Mouse (Mus musculus) common myeloid progenitor, adult 5-6 weeks (primary cell): ENCODE data around the gene Aurkb. TPM values are rescaled to one million over a fixed set of nuclear protein-coding genes. Genes with fewer than 3 reads are reported as not detected.

ENCODE experiments used
- ATAC-seq: replicated peaks from 2 replicates; pipeline ENCODE4 v1.8.0; 2016; ENCODE audit warnings: low read depth, mild to moderate bottlenecking, moderate TSS enrichment, inconsistent platforms; ENCODE audit not compliant: poor library complexity, severe bottlenecking
- total RNA-seq: library from RNA; stranded (forward); fragments of 200-1000, 187-1606 nt; gene quantifications from 2 replicates; pipeline ENCODE4 v1.2.3, GENCODE M21; 2017

Aurkb gene
- total RNA-seq, 1 experiment from 2014 or later: 121 TPM

DNA sequence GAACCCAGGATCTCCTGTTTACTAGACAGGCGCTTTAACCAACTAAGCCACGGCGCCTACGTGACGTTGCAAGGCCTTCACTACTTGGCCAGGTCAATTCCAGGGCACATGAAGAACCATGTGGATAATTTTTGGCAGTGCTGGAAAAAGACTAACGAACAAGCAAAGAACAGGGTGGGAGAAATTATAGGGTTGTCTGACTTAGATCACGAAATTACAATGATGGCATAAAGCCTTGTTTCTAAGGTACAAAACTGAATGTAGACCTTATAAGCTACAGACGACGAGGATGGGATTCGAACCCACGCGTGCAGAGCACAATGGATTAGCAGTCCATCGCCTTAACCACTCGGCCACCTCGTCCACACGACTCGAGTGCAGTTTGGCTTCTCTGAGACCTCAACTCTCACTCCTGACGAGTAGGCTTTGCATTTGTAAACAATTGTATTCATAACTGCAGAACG is 17.3 kb downstream of the Aurkb start:
- ATAC-seq: peak; percentile 10

DNA sequence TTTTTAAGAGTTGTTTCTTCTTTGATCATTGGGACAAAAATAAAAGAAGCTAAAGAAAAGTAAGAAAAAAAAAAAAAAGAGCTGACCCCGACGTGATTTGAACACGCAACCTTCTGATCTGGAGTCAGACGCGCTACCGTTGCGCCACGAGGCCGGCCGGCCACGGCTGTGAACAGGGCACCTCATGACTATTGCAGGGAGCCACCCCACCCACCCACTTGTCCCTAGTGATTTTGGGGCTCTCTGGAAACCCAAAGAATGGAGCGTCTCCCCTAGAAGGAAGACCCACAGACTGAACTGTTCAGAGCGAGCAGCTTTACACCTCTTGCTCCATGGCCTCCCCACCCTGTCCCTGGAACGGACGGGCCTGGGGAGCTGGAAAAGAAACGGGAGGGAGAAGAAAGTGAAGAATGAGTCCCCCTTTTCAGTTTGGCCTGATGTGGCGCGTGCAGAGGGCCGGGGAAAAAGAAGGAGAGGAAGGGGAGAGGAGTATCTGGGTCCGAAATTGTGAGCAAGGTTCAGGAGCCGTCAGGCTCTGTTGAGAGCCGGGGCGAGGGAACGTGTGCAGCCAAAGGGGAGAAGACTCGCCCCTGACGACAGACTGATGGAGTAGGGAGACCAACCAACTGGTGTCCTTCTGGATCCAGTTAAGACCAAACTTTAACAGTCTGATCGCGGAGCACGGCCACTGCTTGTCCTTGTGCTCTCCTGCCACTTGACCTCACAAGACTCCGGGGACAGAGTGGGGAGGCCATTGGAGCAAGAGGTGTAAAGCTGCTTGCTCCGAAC is 18.2 kb downstream of the Aurkb start:
- ATAC-seq: 0 out of 2 replicates have a peak, but pooled peaks have one; percentile 6

DNA sequence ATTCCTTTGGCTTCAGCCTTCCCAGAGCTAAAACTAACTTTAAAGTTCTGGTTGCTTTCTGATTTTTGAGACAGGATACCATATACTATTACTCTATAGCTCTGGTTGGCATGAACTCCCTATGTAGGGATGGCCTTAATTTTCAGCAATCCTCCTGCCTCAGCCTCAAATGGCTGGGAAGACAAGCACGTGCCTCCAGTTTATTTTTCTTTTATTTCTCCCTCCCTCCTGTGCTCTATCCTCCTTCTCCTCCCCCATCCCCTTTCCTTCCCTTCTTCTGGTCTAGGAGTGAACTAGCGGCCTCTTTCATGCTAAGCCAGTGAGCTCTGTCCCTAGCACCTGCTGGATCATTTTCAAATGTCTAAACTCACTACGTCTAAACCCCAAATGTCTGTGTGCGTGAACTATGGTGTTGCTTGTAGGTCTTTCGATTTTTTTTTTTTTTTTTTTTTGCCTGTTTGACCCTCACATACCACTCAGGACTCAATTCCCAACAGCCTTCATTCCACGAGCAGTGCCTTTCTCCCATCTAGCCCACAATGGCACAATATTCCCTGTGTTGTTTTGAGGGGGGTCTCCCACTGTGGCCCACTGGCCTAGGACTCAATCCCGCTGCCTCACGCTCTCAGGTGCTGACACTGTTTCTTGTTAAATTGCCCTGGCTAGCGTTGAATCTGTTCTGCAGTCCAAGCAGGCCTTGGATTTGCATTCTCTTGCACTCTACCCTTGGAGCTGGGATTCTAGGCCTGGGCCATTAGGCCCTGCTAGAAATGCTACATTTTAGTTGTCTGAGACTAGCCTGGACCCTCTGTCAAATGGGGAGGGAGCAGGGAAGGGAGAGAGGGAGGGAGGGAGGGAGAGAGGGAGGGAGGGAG is 19.0 kb downstream of the Aurkb start:
- no peak for ATAC-seq

DNA sequence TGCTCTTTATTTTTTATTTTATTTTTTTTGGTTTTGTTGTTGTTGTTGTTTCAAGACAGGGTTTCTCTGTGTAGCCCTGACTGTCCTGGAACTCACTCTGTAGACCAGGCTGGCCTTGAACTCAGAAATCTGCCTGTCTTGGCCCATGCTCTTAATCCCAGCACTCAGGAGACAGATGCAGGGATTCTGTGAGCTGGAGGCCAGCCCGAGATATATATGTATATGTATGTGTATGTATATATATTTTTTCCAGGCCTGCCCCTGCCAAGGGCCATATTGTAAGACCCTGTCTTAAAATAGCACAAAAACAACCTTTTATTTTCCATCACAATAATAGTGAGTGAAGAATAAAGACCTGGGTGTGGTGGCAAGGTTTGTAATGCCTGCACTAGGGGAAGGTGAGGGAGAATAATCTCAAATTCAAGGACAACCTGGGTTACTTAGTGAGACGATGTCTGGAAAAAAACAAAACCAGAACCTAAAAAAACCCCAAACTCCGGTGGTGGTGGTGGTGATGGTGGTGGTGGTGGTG is 20.0 kb downstream of the Aurkb start:
- no peak for ATAC-seq

DNA sequence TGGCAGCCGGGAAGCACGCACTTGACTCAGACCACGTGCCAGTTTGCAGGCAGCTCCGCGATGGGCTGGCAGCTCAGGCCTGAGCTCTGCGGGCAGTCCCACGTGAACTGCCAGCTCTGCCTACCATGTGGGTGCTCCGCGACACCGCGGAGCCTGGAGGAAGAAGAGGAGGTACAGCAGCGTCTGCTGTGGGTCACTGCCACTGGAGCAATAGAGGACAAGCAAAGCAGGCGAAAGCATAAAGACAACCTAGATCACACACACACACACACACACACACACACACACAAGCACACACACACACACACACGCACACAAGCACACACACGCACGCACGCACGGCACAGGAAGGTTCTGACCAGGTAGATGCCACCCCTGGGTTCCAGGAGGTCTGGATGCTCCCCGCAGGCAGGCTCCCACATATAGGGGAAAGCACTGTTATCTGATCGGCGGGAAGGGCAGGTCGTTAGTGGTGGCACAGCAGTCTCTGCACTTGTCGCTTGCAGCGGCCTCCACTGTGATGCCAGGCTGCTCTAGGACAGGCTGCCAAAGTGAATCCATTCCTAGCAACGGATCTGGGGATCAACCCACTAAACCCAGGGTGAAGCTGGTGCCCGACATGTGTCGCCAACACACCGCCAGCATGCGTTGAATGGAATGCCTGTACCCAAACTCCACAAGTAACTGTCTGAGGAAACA is 20.9 kb downstream of the Aurkb start:
- peak; percentile 16 for ATAC-seq

DNA sequence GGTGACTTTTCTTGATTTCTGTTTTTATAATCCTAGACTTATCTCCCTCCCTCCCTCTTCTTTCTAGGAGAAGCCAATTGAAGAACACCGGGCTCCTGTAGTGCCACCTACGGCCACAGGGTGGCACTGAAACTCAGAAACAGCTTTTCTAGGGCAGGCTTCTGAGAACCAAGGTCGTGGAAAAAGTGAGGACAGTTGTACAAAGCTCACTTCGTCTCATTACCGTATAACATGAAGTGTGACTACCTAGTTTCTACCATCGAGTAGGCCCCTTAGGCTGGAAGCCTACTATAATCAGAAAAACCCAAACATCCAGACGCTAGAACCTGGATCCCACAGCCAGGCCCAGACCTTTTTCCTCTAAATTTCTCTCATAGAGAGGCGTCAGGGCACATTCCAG is 21.5 kb downstream of the Aurkb start:
- peak; percentile 33; the same call in 1 of the 2 replicates for ATAC-seq

DNA sequence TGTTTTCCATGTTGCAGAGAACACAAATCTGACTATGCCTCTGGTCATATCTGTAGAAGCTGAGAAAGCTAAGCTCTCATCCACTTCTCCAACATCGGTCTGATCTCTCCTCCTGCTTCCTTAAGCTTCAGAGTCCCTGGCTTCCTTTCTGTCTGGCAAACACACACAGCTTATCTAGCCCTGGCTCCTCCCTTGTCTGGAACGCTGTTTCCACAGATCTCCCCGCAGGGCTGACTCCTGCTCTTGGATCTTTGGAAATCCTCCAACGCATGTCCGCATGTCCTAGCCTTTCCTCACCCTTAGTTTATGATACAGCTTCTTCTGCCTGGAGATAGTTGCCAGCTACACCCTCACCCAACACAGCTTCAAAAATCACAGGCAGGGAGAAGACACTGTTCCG is 22.2 kb downstream of the Aurkb start:
- no peak for ATAC-seq

DNA sequence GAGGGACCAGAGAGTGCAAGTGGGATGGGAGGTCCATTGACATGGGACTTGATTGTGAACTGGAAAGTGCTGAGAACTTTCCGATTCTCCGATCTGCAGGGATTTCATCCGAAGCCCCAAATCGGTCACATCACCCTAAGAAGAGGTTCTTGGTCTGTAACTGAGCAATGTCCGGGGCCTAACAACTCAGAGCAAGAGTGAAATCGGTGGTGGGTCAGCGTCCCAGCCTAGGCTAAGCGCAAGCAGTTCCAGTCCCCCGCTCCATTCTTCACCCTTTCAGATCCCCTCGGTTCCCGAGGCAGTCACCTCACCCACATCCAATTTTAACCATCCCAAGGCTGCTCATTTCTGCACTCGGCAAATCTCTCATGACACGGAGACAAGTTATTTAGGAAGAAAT is 24.6 kb downstream of the Aurkb start:
- no peak for ATAC-seq

DNA sequence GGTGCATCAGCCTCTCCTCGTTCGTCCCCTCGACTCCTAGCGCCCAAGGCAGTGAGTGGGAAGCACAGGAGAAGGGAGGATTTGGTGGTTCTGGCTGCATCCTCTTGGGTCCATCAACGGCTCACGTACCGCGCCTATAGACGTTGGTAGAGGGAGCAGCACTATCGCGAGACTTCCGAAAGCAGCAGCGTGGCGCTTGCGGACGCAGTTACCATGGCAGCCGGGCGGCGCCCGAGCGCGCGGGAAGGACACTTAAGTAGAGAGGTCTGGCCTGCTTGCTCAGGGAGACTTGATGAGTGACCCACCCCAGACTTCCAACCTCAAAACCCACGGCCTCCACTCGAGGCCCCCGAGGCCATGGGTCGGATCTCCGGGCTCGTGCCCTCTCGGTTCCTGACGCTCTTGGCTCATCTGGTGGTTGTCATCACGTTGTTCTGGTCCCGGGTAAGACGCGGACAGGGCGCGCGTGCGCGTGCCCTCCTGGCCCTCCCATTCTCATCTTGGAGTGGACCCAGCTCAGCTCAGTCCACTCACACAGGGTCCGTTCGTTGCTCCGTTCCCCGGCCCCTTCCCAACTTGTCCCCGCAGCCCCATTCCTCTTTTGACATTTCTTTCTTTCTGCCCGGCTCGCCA is 25.3 kb downstream of the Aurkb start, which contains the start of gene Tmem107:
TSS of gene Tmem107 (plus strand) at position 217 of the 633 bp plus-strand sequence.
- ATAC-seq: peak; percentile 55

DNA sequence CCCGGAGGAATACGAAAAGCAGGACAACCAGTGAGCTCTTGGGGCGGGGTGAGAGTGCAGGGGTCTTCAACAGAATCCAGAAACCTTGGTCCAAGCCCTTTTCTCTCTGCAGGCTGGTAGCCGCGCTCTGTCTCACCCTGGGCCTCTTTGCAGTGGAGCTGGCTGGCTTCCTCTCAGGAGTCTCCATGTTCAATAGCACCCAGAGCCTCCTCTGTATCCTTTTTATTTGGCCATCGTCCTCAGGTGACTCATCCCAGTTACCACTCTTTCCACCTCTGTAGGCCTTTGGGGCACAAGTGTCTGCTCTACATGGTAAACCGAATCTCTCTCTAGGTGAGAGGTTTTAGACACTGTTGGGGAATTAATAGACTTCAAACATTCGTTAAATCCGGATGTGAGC is 25.8 kb downstream of the Aurkb start:
- no peak for ATAC-seq

DNA sequence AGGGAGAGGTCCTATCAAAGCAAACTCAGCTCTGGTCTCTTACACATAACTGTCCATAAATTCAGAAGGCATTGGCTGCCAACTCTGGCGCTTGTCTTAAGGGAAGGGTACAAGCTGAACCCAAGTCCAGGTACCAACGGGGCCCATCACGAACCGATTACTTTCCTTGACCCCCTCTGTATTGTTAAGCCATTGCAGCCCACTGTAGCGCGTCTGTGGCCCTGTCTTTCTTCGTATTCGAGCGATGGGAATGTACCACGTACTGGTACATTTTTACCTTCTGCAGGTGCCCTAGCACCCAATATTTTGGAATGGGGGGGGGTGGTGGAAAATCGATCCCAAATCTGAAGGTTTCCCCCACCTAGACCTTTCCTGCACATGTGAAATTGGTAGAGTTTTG is 26.8 kb downstream of the Aurkb start:
- no peak for ATAC-seq

DNA sequence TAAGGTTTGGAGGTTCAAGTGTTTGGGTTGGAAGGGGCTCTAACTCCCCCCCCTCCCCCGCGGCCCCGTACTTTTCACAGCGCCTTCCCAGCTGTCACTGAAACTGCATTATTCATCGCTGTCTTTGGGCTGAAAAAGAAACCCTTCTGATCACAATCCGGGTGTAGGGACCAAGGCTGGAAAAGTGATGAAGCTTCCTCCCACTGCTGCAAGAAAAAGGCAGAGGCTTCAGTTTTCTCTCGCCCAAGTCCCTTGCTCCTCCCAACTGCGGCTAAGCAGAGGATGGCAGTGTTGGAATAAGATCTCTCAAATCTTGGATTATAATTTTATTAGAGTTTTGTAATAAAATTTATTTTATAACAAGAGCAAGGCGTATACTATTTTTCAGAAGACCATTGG is 27.2 kb downstream of the Aurkb start:
- no peak for ATAC-seq

DNA sequence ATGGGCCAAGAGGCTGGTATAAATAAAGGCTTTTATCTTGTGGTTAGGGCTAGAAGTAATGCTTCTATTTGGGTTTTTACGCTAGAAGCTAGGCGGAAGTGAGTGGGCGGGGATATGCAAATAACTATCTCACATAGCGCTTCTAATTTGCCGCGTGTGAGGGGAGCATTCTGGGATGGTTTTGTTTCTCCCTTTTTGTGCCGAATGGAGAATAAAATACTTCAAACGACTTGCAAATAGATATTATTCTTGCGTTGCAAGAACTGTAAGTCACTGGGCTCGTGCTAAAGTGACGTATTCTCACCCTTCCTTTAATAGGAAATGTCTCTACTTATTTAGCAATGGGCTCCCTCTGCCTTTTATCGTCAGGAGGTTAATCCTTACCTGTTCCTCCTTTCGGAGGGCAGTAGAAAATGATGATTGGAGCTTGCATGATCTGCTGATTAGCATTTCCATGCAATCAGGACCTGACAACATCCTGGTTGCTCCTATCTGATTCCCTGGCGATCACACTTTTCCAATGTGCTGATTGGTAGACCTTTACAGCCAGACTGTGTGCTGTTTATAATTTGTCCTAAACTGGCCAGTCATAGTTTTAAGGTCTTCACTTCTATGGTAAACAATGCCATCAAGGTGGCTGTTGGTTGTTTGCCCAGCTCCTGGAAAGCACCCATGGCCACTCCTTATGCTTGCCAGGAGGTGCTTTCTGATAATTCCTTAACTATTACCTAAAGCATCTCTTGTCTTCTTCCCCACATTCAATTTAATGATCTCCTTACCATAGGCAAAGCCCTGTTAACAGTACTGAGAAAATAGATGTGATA is 27.8 kb downstream of the Aurkb start:
- ATAC-seq: peak; percentile 76

DNA sequence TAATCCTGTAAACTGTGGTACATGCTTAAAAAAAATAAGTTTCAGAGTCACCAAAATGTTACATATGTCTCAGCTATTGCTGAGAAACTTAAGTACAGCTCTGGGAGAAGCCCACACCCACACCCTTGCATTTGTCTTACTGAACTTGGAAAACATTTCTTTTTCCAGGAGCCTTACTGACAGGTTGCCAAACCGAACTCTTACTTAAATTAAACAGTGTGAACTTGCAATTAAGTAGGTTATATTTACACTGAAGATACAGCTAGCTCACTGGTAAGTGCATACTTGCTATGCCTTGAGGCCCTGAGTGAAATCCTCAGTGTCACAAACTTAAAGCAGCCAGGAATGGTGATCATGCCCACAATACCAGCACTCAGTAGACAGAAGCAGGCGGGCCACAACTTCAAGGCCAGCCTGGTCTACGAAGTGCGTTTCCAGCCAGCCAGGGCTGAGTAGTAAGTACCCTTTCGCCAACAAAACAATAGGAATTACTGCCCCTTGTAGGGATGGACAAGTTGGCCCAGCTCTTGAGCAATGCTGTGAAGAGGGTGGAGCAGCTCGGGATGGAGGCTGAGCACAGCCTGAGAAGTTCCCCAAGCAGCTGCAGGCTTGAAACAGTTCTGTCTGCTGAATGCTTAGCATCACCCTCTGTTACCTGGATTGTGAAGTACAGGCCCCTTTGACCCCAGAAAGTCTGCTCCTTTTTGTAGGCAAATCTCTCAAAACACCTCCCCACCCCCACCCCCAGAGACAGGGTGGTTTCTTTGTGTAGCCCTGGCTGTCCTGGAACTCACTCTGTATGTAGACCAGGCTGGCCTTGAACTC is 28.7 kb downstream of the Aurkb start:
- ATAC-seq: no peak

DNA sequence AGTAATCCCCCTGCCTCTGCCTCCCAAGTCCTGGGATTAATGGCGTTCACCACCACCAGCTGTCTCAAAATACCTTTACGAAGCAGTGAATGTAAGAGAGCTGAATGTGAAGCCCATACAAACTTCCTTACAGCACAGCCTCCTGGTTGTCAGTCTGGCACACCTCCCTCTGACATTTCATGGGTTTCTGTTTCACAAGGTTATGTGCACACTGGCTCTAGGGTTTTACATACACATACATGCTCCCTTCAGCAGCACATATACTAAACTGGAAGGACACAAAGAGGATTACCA is 29.3 kb downstream of the Aurkb start:
- no peak for ATAC-seq

DNA sequence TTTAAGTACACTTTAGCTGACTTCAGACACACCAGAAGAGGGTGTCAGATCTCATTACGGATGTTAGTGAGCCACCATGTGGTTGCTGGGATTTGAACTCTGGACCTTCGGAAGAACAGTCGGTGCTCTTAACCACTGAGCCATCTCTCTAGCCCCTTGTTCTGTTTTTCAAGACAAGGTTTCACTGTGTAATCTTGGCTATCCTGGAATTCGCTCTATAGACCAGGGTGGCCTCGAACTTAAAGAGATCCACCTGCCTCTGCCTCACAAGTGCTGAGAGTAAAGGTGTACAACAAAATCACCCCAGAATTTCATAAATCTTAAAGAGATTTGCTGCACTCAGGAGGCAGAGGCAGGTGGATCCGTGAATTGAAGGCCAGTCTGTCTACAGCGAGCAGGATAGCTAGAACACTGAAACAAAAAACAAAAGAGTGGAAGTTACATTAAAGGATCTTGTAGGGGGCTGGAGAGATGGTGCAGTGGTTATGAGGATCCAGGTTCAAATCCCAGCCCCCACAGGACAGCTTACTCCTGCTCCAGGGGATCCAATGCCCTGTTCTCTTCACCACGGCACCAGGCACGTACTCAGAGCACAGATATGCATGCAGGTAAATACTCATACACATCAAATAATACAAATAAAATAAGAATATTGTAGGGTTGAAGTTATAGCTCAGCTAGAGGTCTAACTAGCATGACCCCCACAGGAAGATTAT is 30.5 kb downstream of the Aurkb start:
- no peak for ATAC-seq

DNA sequence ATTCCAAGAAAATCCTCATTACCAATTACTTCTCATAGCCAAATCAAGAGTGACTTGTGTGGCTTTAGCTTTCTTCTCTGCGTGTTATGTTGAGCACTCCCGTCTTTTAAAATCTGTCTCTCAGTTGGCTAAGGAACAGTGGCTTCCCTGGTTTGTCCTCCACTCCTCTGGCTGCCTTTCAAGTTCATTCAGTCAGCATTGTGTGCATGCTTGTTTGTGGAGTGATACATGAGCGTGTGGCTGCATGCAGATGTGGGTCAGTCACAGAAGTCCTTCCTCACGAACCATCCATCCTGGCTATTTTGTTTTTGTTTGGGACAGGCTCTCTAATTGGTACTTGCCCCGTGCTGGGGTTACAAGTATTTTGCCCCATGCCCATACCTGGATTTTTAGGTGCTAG is 31.1 kb downstream of the Aurkb start:
- ATAC-seq: no peak

DNA sequence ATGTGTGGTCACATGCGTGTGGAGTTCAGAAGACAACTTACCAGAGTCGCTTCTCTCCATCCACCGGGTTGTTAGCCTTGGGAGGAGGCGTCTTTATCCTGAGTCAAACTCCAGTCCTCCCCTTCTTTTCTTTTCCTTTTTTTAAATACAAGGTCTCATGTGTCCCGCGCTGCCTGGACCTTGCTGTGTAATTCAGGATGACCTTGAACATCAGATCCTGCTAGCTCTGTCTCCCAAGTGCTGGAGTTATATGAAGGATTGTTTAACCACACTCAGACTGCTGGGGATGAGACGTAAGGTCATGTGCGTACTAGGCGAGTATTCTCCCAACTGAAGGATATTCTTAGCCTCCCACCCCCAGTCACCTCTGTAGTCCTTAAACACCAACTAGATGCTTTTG is 31.9 kb downstream of the Aurkb start:
- no peak for ATAC-seq
